Mouse (Mus musculus) embryonic fibroblast, embryonic 13.5 days (primary cell): ENCODE data around the gene Gm43518.

Source experiments
- CTCF ChIP-seq: IDR thresholded peaks from 2 replicates; pipeline ENCODE4 v1.5.1; 2011; ENCODE audit warnings: mild to moderate bottlenecking, control low read depth, low read length, moderate library complexity, borderline replicate concordance; ENCODE audit not compliant: insufficient read depth
- POLR2A ChIP-seq: IDR thresholded peaks from 2 replicates; pipeline ENCODE4 v1.6.1; 2011; ENCODE audit warnings: low read depth, mild to moderate bottlenecking, control low read depth, low read length, moderate library complexity

GRCm38 (mm10) chr5:123972453-123972852 lies 45.2 kb downstream of the Gm43518 start:
- no peak for TF ChIP-seq CTCF
- no peak for TF ChIP-seq POLR2A
